ENCODE assay signal across 17 mouse cellular contexts in genomic region chr8:7206596-7206995, GRCm38 (mm10).
"Had no signal": no experiment of that assay in that cellular context is flagged by ENCODE, and none has a peak within 500 bp of the region (broad histone marks: within the 10 kb centered on the region; RNA-seq: fewer than 3 reads in every experiment).

No protein-coding gene starts in this region.

- H3K36me3 ChIP-seq: intestine, embryonic 15.5 days; limb, embryonic 12.5 days; liver, embryonic 13.5 days; midbrain, embryonic 15.5 days; neural tube, embryonic 12.5 days had no signal

- H3K27me3 ChIP-seq: intestine, embryonic 15.5 days; limb, embryonic 12.5 days; liver, embryonic 13.5 days; megakaryocyte, embryonic 14.5 days; midbrain, embryonic 15.5 days; neural tube, embryonic 12.5 days had no signal

- H3K4me1 ChIP-seq: intestine, embryonic 15.5 days; limb, embryonic 12.5 days; liver, embryonic 13.5 days; megakaryocyte, embryonic 14.5 days; midbrain, embryonic 15.5 days; neural tube, embryonic 12.5 days had no signal

- ATAC-seq: intestine, embryonic 15.5 days; liver, postnatal 0 days; midbrain, embryonic 15.5 days had no signal

- H3K4me3 ChIP-seq: intestine, embryonic 15.5 days; layer of hippocampus, adult 2 months; limb, embryonic 12.5 days; liver, embryonic 13.5 days; megakaryocyte, embryonic 14.5 days; midbrain, embryonic 15.5 days; neural tube, embryonic 12.5 days had no signal

- DNase-seq: kidney, adult 18-20 months; kidney, postnatal 10 days; kidney, postnatal 4 days; liver; liver, embryonic 13.5 days; liver, postnatal 0 days; thymus, adult 18-20 months; thymus, postnatal 14 days had no signal

- H3K9me3 ChIP-seq: intestine, embryonic 15.5 days; limb, embryonic 12.5 days; liver, embryonic 13.5 days; megakaryocyte, embryonic 14.5 days; midbrain, embryonic 15.5 days; neural tube, embryonic 12.5 days had no signal

- H3K9ac ChIP-seq: intestine, embryonic 15.5 days; limb, embryonic 12.5 days; liver, embryonic 13.5 days; liver, postnatal 0 days; midbrain, embryonic 15.5 days; neural tube, embryonic 12.5 days had no signal

- H3K4me2 ChIP-seq: intestine, embryonic 15.5 days; limb, embryonic 12.5 days; liver, embryonic 13.5 days; midbrain, embryonic 11.5 days; midbrain, embryonic 15.5 days; neural tube, embryonic 12.5 days had no signal

- H3K27ac ChIP-seq: intestine, embryonic 15.5 days; layer of hippocampus, adult 2 months; limb, embryonic 12.5 days; liver, embryonic 13.5 days; macrophage; midbrain, embryonic 15.5 days; neural tube, embryonic 12.5 days; stomach, postnatal 0 days had no signal
